Mouse (Mus musculus): Measurements from ENCODE around the gene Tnni1.

Gene Tnni1

DNA sequence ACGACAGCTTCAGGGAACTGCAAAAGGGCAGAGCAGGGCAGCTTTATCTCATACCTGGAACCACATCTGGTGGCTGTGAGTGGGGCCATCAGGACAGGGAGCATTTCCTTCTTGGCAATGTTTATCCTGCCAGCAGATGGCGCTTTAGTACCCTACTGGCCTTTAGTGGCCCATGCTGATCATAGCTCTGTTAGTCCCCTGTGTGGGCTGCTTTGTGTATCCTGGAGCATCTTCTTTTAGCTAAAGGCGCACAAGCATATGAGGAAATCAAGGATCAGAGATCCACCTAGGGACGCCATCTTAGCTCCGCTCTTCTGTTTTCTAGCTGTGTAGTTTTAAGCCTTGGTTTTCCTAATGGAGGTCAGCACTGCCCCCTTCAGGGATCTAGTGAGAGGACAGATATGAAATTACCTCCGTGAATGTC lies 67.9 kb downstream of the Tnni1 start:
- no peak overlapping the region for H3K4me3 ChIP-seq (replicated peaks; ENCODE audit: low read length)
- H3K36me3 ChIP-seq (ENCODE audit: insufficient read depth, low read length): no peaks in the 10 kb centered on the region
- H3K9me3 ChIP-seq (ENCODE audit: low read length): peaks cover 6% of the 10 kb centered on the region; the same call in 1 of the 2 replicates
- H3K4me1 ChIP-seq (replicated peaks; ENCODE audit: low read depth, low read length): peaks cover 20% of the 10 kb centered on the region
- no peak for TF ChIP-seq POU5F1 (IDR thresholded peaks at IDR 0.05; ENCODE audit: borderline replicate concordance, low read length)
- TF ChIP-seq CTCF (conservative IDR thresholded peaks at IDR 0.05; ENCODE audit: low read length): peak; percentile 83
- peaks cover 53% of the 10 kb centered on the region for H3K27me3 ChIP-seq (ENCODE audit: insufficient read depth, low read length)

DNA sequence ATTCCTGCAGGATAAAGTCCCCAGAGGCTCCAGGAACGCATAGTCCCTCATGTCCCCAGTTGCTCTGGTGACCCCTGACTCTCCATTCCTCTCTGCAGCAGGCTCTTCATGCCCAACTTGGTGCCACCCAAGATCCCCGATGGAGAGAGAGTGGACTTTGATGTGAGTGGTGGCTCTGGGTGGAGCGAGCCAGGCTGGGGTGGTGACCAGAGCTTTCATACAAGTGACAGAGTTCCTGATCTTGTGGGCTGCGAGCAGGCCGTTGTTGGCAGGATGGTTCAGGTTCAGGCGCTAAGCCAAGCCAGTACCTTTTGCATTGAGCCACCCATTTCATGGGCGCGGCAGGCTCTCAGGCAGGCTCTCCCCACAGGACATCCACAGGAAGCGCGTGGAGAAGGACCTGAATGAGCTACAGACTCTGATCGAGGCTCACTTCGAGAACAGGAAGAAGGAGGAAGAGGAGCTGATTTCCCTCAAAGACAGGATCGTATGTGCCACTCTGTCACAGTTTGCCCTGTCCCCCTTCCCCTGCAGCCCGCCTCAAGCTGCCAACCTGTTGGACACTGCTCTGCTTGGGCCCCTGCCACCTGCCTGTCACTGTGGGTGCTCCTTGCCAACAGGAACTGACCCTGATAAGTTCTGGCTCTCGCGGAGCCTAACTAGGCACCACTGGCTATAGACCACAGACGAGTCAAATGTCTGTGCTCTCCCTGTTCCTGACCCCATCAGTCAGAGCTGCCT lies 68.5 kb downstream of the Tnni1 start:
- Histone ChIP-seq H3K27me3 (ENCODE audit: insufficient read depth, low read length) (peaks cover 53% of the 10 kb centered on the region), H3K36me3 (ENCODE audit: insufficient read depth, low read length) (no peaks in the 10 kb centered on the region), H3K4me1 (replicated peaks; ENCODE audit: low read depth, low read length) (peaks cover 24% of the 10 kb centered on the region), H3K9me3 (ENCODE audit: low read length) (peaks cover 6% of the 10 kb centered on the region; the same call in 1 of the 2 replicates), H3K4me3 (replicated peaks; ENCODE audit: low read length) (no peak overlapping the region)
- TF ChIP-seq NANOG (IDR thresholded peaks at IDR 0.05; ENCODE audit: borderline replicate concordance, low read length): no peak
- no peak for TF ChIP-seq CTCF (conservative IDR thresholded peaks at IDR 0.05; ENCODE audit: low read length)
- no peak for TF ChIP-seq POU5F1 (IDR thresholded peaks at IDR 0.05; ENCODE audit: borderline replicate concordance, low read length)

GRCm38 (mm10) chr1:135850722-135851512 lies 71.7 kb downstream of the Tnni1 start:
- peaks cover 42% of the 10 kb centered on the region for H3K27me3 ChIP-seq (ENCODE audit: insufficient read depth, low read length)
- no peak overlapping the region for H3K4me3 ChIP-seq (replicated peaks; ENCODE audit: low read length)
- TF ChIP-seq CTCF (conservative IDR thresholded peaks at IDR 0.05; ENCODE audit: low read length) (0 out of 2 replicates have a peak, but pooled peaks have one; percentile 8), POU5F1 (IDR thresholded peaks at IDR 0.05; ENCODE audit: borderline replicate concordance, low read length) (no peak), NANOG (IDR thresholded peaks at IDR 0.05; ENCODE audit: borderline replicate concordance, low read length) (no peak)
- no peaks in the 10 kb centered on the region for H3K36me3 ChIP-seq (ENCODE audit: insufficient read depth, low read length)
- H3K4me1 ChIP-seq (replicated peaks; ENCODE audit: low read depth, low read length): peaks cover 27% of the 10 kb centered on the region
- H3K9me3 ChIP-seq (ENCODE audit: low read length): no peaks in the 10 kb centered on the region

DNA sequence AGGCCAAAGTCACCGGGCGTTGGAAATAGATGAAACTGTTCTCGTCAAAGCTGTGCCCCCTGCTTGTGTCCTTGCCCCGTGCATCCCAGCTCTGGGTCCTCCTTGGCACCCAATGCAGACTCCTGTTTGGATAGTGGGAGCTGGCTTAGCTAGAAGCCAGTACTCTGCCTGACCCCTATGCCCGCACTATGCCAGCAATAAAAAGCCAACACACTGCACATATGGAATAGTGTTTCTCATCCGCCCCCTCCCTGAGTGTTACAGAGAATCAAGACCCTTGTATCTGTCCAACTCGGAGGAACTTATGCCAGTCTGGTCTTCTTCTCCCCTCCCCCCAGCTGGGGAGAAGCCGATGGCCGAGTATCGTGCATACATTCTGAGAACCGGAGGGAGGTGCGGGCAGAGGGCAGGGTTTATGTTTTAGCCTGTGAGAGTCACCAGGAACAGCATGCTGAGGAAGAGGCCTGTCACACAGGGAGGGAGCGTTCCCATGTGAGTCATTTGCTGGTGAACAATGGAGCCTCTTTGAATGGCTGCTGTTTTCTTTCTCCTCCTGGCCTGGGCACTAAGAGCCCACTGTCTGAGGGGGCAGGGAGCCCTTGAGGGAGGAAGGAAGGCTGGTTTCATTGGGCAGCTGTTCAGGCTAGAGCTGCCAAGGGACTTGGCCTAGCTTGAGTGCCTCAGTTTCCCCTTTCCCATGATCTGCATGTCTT lies 73.0 kb downstream of the Tnni1 start:
- Histone ChIP-seq H3K4me3 (replicated peaks; ENCODE audit: low read length) (no peak overlapping the region), H3K4me1 (replicated peaks; ENCODE audit: low read depth, low read length) (peaks cover 38% of the 10 kb centered on the region), H3K27me3 (ENCODE audit: insufficient read depth, low read length) (peaks cover 46% of the 10 kb centered on the region), H3K36me3 (ENCODE audit: insufficient read depth, low read length) (no peaks in the 10 kb centered on the region), H3K9me3 (ENCODE audit: low read length) (no peaks in the 10 kb centered on the region)
- no peak for TF ChIP-seq NANOG (IDR thresholded peaks at IDR 0.05; ENCODE audit: borderline replicate concordance, low read length)
- TF ChIP-seq POU5F1 (IDR thresholded peaks at IDR 0.05; ENCODE audit: borderline replicate concordance, low read length): no peak
- TF ChIP-seq CTCF (conservative IDR thresholded peaks at IDR 0.05; ENCODE audit: low read length): no peak

DNA sequence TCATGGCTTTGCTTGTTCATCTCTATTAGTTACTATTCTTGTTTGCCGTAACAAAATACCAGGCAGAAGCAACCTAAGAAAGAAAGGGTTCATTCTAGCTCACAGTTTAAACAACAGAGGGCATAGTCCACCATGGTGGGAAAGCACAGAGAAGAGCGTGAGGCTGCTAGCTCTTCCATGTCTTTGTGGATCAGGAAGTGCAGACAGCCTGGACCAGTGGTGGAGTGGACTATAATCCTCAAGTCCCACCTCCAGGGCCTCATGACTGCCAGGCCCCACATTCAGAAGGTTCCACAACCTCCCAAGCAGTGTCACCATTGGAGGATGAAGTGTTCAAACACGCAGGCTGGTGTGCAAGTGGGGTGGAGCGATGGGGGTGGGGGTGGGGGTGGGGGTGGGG lies 74.0 kb downstream of the Tnni1 start:
- H3K36me3 ChIP-seq (ENCODE audit: insufficient read depth, low read length): no peaks in the 10 kb centered on the region

DNA sequence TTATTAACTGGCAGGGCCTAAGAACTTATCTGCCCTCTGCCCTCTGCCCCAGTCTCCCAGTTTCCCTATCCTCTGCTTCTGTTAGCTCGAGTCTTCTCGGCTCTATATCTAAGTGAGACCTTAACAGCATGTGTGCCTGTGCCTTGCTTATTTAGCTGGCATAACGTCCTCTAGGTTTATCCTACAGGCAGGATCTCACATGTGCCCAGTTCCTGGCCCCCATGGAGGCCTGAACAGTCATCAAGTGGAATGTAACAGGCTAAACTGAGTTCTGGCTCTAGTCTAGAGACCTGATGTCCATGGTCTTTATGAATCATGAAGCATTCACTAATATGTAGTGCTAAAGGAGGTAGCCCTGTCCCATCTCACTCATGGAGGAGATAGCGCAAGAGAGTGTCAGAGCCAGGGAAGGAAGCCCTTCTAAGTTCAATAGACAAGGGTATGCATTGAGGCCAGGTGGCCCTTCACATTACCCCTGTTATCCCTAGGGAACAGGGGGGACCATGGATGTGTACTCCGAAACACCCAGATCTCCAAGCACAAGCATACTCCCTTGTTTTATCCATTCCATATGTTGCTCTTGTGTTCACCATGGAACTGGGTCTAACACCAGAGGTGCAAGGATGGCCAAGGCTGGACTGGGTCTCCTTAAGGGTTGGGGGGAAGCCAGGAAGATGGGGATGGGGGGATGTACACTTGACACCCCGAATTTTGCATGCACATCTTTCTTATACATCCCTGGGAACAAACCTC lies 75.5 kb downstream of the Tnni1 start:
- H3K4me3 ChIP-seq (replicated peaks; ENCODE audit: low read length): no peak overlapping the region
- peaks cover 44% of the 10 kb centered on the region for H3K27me3 ChIP-seq (ENCODE audit: insufficient read depth, low read length)
- TF ChIP-seq CTCF (conservative IDR thresholded peaks at IDR 0.05; ENCODE audit: low read length): no peak

More for the DNA sequence above, 74.0 kb downstream of the Tnni1 start:
- H3K4me3 ChIP-seq (replicated peaks; ENCODE audit: low read length): no peak overlapping the region
- no peaks in the 10 kb centered on the region for H3K9me3 ChIP-seq (ENCODE audit: low read length)
- H3K4me1 ChIP-seq (replicated peaks; ENCODE audit: low read depth, low read length): peaks cover 35% of the 10 kb centered on the region
- peaks cover 43% of the 10 kb centered on the region for H3K27me3 ChIP-seq (ENCODE audit: insufficient read depth, low read length)
- TF ChIP-seq POU5F1 (IDR thresholded peaks at IDR 0.05; ENCODE audit: borderline replicate concordance, low read length): no peak
- TF ChIP-seq CTCF (conservative IDR thresholded peaks at IDR 0.05; ENCODE audit: low read length): no peak
- TF ChIP-seq NANOG (IDR thresholded peaks at IDR 0.05; ENCODE audit: borderline replicate concordance, low read length): no peak

GRCm38 (mm10) chr1:135855344-135855687 lies 76.1 kb downstream of the Tnni1 start:
- TF ChIP-seq NANOG (IDR thresholded peaks at IDR 0.05; ENCODE audit: borderline replicate concordance, low read length): no peak
- TF ChIP-seq POU5F1 (IDR thresholded peaks at IDR 0.05; ENCODE audit: borderline replicate concordance, low read length): no peak
- no peak for TF ChIP-seq CTCF (conservative IDR thresholded peaks at IDR 0.05; ENCODE audit: low read length)
- no peaks in the 10 kb centered on the region for H3K36me3 ChIP-seq (ENCODE audit: insufficient read depth, low read length)

More for the DNA sequence above, 75.5 kb downstream of the Tnni1 start:
- no peaks in the 10 kb centered on the region for H3K9me3 ChIP-seq (ENCODE audit: low read length)
- no peaks in the 10 kb centered on the region for H3K36me3 ChIP-seq (ENCODE audit: insufficient read depth, low read length)
- H3K4me1 ChIP-seq (replicated peaks; ENCODE audit: low read depth, low read length): peaks cover 35% of the 10 kb centered on the region

GRCm38 (mm10) chr1:135856070-135856469 lies 76.8 kb downstream of the Tnni1 start:
- Histone ChIP-seq H3K27me3 (ENCODE audit: insufficient read depth, low read length) (peaks cover 43% of the 10 kb centered on the region), H3K36me3 (ENCODE audit: insufficient read depth, low read length) (no peaks in the 10 kb centered on the region), H3K4me1 (replicated peaks; ENCODE audit: low read depth, low read length) (peaks cover 35% of the 10 kb centered on the region), H3K4me3 (replicated peaks; ENCODE audit: low read length) (no peak overlapping the region), H3K9me3 (ENCODE audit: low read length) (no peaks in the 10 kb centered on the region)
- TF ChIP-seq CTCF (conservative IDR thresholded peaks at IDR 0.05; ENCODE audit: low read length) (no peak), POU5F1 (IDR thresholded peaks at IDR 0.05; ENCODE audit: borderline replicate concordance, low read length) (no peak), NANOG (IDR thresholded peaks at IDR 0.05; ENCODE audit: borderline replicate concordance, low read length) (no peak)

More at GRCm38 (mm10) chr1:135855344-135855687, 76.1 kb downstream of the Tnni1 start:
- H3K4me3 ChIP-seq (replicated peaks; ENCODE audit: low read length): no peak overlapping the region
- peaks cover 35% of the 10 kb centered on the region for H3K4me1 ChIP-seq (replicated peaks; ENCODE audit: low read depth, low read length)
- H3K9me3 ChIP-seq (ENCODE audit: low read length): no peaks in the 10 kb centered on the region
- peaks cover 44% of the 10 kb centered on the region for H3K27me3 ChIP-seq (ENCODE audit: insufficient read depth, low read length)
